Mouse (Mus musculus): Measurements from ENCODE around the gene B3gnt6.

Gene B3gnt6

DNA sequence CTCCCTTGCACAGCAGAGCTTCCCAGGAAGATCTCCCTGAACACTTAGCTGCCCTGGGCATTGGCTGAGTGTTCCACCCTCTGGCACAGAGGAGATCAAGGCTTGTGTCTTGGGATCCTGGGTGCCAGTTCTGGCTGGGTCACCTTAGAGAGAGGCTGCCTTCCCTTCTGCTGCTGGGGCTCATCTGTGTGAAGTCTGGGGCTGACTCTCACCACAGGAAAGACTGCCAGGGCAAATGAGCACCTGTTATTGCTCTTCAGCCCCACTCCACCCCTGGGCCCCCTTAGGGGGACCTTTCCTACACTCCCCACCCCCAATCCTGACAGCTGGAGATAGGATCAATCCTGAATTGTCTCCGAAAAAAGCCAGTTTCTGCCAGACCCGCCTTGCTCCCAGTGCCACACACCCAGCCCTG, 22.2 kb downstream of the B3gnt6 start:
- no peak for DNase-seq (ENCODE audit: low spot score)

DNA sequence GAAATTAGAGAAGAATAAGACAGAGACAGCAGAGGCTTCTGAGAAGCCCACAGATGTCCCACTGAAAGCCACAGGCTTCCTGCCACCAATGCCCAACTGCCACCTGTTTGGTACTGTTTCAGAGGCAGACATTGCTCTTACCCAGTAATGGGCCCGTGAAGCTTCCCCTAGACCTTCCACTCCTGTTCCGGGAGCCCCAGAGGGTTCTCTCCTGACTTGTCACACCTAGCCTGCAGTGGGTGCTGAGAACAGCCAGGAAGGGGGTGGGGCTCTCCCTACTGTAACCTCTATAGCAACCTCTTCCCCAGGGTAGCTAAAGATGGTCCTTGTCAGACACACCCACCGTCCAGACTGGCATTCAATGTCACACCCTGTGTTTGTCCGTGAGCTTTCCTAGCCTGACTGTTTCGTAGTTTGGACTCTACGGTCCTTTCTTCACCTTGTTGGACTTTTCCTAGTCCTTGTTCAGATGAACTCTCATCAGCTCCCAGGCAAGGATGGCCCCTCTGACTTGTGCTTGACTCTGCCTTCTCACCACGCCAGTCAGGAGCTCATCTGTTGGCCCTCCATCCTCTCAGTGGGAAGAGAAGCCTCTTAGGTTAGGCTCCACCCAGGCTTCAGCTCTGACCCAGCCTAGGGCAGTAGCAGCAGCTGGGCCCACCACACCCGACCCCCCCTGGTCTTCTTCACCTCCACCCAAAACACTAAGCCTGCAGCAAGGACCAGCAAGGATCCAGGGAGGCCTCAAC, 22.8 kb downstream of the B3gnt6 start:
- no peak for DNase-seq (ENCODE audit: low spot score)

DNA sequence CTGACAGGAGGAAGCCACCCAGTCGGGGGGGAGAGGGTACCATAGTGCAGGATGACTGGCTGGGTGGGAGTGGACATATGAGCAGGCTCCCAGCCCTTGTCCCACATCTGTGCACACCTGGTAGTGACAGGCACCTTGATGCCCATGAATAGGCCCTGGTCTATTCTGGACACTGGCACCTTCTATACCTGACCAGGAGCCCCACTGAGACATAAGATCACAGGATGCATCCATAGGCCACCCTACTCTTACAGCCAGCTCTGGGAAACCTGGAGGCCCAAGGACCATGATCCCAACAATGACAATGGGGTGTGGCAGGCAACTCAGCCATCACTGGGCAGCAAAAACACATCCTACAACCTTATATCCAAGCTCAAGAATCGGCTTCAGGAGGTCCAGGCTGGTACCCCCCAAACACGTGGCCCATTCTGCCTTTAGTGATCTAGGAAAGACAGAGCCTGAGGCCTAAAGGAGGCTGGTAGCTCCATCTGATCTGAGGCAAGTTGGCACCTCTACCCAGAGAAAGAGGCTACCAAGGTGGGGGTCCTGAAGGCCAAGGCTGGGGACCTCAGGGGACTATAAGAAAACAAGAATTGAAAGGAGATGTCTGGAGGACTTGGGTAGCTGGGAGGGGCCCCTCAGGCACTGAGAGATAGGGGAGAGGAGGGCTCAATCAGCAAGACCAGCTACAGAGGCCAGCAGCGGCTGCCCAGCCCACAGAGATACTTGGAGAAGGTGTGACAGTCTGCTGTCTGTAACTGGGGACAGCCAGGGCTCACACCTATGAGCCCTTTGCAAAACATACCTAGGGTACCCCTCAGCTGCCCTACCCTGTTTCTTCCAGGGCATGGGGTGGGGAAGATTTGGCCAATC, 24.2 kb downstream of the B3gnt6 start:
- DNase-seq (ENCODE audit: low spot score) = no peak

DNA sequence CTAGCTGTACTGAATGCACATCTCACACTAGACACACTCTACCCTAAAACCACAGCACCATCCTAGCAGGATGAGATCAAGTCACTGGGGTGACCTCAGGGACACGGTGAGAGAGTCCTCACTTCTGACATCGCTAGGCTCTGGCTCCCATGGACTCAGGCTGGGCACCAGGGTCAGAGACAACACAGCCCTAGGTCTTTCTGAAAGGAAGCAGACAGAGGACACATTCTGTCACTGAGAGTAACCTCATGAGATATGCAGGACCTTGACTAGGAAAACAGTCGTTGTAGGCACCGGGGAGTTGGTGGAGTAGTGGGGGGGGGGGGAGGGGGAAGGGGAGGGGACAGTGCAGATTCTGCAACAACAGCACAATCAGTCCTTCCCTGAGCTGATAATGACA, 25.9 kb downstream of the B3gnt6 start:
- DNase-seq (ENCODE audit: low spot score) = no peak

DNA sequence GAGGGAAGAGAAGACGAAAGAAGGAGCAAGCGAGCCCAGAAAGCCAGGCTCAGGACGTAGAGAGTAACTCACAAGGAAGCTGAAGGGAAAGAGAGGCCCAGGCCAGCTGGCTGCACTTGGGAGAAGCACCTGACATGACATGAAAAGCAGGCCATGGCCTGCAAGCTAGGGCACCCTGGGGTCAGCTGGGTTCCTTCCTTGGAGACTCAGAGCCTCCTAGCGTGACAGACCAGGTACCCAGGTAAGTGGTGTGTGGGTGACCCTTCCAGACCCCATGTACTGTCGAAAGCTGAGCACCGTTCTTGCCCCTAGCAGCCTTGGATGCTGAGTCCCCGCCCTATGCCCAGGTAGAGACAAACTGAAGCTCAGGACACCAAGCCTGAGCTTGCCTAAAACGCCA, 26.6 kb downstream of the B3gnt6 start:
- no peak for DNase-seq (ENCODE audit: low spot score)

DNA sequence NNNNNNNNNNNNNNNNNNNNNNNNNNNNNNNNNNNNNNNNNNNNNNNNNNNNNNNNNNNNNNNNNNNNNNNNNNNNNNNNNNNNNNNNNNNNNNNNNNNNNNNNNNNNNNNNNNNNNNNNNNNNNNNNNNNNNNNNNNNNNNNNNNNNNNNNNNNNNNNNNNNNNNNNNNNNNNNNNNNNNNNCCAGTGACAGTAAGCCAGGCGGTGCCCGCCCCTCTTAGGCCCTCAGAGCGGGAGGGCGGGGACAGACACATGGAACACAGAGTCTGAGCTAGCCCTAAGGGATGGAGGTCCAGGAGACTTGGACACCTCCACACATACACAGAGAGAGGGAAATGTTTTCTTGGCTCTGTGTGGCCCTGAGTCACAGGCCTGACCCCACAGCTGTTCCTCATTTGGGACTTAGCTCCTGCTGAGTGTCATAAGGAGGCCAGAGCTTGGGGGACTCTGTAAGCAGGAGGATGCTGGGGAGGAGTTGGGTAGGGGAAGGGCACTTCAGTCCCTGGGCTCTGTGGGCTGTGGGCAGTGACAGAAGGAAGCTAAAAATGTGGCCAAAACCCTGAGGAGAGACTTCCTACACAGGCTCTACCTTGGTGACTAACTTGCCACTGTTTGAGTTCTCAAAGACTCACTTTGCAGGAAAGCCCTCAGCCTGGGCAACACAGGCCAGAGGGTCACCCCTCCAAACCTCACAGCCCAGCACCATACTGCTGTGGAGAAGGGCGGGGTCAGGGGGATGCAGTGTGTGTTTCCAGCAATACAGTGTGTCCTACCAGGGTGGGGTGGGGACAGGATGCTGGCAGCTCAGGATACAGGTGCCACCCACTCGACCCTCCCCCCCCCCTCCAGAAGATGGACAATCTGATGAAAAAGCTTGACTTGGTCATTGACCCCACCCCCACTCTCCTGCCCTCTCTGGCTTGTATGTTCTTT, 27.9 kb downstream of the B3gnt6 start:
- no peak for DNase-seq (ENCODE audit: low spot score)

DNA sequence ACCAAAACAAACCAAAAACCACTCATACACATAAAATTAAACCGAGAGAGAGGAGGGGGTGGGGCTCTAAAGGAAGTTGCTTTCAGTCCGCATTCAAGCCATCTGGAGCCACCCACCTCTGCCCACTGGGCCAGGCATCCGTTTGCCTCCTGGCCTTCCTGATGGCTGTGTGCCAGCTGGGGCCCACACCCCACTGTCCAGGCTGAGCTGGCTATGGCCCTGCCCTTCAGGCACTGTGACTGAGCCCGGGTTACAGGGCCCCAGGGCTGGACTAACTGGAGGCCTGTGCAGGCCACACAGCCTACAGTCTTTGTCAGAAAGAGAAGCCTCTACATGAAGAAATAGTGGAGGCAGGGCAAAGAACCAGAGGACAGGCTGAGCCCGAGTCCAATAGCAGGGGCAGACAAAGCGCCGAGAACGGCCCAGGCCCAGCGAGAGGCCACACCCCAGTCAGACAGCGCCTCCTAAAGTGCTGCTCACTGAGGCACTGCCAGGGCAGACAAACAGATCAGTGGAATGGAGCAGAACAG, 34.2 kb downstream of the B3gnt6 start:
- no peak for DNase-seq (ENCODE audit: low spot score)

DNA sequence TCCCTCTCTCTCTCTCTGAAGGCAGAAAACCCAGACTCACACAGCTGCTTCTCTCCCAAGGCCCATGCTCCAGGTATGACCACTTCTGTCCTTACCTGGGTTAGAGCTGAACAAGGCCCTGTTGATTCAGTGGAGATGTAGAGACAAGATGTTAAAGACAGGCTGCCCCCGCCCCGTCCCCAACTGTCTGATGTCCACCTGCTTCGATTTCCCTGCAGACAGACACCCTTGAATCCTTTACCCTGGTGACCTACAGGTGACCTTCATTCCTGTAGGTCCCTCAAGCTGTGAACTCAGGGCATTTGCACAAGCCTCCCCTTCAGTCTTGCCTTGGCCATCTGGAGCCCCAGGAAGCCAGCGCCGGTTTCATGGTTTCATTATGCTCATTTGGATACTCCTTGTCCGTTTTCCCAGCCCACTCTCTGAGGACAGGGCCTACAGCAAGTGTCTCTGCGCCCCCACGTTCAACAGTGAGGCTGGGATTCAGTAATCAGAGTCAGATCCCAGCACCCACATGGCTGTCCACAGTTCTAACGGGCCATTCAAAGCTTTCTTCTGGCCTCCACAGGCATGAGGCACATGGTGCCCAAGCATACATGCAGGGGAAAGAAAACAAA, 34.8 kb downstream of the B3gnt6 start:
- no peak for DNase-seq (ENCODE audit: low spot score)

DNA sequence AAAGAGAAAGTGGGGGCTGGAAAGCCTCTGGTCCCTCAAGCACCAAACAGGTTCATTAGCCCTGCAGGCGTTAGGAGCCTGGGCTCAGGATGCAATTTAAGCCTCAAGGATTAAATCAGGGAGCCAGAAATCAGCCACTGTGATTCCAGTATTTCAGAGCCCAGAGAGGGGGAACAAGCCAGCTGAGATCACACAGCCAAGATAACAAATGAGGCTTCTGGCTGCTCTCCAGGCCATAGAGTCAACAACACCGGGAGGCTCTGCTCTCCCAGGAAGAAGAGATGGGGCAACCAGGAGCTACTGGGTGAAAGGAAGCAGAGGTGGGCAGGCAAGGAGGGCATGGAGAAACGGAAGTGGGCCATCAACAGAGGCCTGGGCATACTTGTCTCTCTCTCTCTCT, 35.6 kb downstream of the B3gnt6 start:
- no peak for DNase-seq (ENCODE audit: low spot score)

DNA sequence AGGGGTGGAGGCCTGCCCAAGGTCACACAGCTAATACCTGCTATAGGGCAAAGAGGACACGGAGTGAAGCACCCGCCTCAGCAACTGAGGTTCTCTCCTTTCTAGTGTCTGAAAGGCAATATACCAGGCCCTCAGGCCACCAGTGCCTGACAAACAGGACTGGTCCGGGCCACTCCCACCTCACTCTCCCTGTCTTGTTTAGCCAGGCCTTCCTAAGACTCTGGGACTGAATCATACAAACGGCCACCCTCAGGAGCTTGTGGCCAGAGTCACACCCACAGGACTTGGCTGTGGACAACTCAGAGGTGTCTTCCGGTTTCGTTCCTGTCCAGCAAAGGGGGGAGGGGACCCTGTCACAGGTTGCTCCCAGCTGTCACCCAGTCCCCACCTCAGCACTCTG, 37.0 kb downstream of the B3gnt6 start:
- no peak for DNase-seq (ENCODE audit: low spot score)

DNA sequence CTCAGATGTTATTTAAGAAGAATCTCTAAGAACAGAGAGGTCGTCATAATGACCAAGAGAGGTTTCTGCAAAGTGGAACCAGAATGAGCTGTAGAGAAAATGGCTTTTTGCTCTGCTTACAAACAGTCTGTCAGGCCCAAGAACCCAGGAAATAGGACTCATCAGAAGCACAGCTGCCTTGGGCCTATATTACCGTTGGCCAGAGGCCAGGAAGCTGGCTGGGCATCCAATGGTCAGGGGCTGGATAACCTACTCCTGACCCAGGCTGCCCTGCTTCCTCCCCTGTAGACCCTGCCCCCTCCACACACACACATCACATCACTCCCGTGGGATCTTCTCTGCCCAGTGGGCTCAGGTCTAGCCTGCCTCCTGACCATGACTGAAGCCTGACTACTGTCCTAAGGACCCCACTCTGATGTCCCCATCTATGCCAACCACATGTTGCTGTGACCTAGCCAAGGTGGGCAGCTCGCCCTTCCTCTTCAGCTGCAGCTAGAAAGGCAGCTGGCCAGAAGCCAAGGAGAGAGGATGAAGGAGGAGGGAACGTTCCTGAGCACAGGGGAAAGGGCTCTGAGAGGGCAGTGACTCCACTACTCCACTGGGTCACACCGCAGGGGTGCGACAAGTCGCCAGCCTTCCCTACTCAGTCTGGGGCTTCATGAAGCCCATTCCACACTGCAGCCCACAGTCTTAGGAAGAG, 39.1 kb downstream of the B3gnt6 start:
- DNase-seq (ENCODE audit: low spot score) = no peak

DNA sequence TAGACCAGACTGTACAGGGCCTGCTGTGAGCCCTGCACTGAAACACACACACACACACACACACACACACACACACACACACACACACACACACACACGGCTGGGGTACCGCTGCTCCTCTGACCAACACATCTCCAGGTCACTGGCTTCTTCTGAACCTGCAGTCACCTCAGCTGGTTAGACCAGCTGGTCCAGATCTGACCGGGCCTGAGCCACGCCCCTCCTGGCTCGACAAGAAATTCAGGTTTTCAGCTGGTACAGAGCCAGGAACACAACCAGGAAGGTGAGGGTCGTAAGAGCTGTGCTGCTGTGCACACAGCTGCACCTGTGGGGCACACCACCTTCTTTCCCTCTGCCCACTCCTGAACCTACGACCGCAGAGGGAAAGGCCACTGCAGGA, 40.8 kb downstream of the B3gnt6 start:
- DNase-seq (ENCODE audit: low spot score) = no peak

DNA sequence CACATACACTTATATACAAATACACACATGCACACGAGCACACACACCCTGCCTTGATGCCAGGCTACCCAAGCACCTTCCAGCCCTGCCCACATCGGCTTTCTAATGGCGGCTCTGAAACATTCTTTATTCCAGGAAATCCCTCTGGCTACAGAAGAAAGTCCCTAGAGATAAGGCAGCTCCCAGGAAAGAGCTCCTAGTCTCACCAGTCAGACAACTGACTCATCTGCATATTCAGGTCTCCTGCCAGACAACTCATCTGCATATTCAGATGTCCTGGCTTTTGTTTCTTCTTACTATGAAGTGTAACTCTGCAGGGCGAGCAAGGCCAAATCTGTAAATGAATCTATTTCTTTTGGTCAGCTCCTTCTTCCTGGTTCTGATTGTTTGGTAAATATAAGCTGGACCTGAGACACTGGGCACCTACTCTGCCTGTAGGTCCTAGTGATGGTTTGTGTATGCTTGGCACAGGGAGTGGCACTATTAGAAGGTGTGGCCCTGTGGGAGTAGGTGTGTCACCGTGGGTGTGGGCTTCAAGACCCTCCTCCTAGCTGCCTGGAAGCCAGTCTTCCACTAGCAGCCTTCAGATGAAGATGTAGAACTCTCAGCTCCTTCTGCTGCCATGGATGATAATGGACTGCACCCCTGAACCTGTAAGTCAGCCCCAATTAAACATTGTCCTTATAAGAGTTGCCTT, 41.5 kb downstream of the B3gnt6 start:
- DNase-seq (ENCODE audit: low spot score) = no peak

DNA sequence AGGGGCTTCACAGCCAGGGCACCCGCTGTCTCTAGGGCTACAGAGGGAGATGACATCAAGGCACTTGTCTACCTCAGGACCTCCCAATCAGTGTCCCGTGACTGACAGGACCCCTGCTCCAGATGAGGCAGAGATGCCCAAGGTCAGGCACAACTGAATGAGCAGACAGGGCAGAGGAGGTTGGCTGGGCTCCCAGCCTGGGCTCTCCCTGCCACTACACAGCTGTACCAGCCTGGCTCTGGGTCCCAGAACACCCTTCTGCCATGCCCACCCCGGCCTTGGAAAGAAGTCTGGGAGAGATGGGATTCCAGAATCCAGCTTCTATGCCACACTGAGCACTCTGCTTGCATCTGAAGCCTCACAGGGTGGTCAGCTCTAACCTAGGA, 43.0 kb downstream of the B3gnt6 start:
- no peak for DNase-seq (ENCODE audit: low spot score)

DNA sequence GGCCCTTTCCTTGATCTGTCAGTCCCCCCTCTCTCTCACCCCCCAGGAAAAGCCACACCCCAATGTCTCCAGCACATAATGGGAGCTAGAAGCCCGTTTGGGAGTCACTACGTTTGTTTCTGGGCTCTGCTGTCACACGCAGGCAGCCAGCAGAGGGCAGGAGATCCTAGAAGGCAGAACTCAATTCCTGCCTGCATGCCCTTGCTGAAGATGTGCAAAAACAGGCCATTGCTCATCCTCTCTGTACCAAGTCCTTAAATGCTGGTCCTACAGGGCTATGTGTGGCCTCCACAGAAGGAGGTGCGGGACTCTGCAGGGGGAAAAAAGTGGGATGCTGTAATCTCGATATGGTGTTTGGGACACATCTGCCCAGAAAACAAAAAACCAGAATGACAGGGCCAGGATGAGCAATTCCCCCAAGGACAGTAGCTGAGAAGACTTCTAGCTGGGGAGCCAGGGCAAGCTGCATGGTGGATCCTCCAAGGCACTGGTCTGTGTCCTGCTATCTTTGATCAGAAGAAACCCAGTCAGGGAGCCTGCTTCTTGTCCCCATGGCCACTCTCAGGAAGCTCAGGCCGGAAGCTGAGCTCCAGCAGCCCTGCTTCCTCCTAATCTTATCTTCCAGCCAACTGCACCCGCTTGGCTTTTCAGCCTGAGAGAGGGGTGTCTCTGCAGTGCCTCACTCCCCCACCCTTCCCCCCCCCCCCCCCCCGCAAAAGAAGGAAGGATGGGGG, 43.6 kb downstream of the B3gnt6 start:
- no peak for DNase-seq (ENCODE audit: low spot score)

DNA sequence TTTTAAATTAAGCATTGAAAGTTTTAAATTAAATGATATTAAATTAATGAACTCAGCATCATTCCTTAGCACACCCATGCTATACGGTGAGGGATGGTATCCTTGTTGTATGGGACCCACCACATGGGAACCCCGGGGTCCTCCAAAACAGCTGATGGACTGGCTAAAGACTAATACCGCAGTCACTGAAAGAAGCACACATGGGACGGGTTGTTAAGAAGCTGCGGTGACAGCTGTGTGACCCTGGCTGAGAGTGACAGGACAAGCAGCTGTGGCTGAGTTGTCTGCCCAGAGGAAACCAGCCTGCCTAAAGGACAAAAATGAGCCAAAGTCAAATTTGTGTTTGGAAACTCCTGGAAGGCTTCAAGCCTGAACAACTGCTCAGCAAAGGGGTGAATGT, 45.4 kb downstream of the B3gnt6 start:
- no peak for DNase-seq (ENCODE audit: low spot score)

DNA sequence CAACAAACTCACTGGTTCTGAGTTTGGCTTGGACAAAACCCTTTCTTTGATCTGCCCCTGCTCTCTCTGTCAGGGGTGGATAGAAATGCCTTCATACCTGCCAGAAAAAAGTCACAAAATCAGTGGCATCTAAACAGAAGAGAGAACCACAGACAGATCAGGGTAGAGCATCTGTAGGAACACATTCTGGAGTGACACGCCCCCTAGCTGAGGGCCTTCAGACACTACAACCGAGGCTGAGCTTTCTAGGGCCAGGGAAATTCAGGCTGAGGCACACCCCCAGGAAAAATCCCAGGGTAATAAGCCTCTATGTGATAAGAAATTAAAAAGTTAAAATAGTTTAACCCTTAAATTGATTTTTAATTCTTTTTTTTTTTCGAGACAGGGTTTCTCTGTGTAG, 45.9 kb downstream of the B3gnt6 start:
- DNase-seq (ENCODE audit: low spot score) = no peak

DNA sequence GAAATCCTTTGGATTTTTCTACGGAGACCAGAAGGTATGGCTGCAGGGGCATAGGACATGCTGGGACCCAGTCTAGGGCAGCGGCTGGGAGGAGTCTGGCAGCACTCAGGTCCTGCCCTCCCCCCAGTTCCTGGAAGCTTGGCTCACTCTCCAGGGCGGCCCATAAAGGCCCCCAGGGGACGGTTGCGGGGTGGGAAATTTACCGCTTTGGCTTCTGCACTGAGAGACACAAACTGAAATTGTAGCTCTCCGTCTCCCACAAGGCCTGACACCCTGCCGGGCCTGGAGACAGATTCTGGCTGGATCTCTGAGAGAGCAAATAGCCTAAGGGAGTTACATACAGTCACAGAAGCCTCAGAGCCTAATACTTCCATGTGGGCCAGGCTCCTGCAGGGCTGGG, 46.9 kb downstream of the B3gnt6 start:
- DNase-seq (ENCODE audit: low spot score) = no peak

DNA sequence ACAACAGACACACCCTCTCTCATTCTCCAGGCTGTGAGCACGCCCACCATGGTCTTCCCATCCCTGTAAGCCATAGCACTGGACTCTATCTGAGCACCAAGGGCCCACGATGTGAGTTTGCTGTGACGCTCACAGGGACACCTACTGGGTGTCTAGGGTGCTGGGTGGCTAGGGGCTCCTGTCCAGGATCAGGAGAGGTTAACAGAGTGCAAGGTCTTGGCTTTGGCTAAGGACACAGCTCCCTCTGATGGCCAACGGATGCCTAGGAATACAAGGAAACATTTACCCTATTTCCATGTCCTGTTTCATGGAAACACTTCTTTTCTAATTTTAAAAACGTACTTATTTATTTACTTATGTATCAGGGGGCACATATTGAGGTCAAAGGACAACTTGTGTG, 48.8 kb downstream of the B3gnt6 start:
- DNase-seq (ENCODE audit: low spot score) = no peak

DNA sequence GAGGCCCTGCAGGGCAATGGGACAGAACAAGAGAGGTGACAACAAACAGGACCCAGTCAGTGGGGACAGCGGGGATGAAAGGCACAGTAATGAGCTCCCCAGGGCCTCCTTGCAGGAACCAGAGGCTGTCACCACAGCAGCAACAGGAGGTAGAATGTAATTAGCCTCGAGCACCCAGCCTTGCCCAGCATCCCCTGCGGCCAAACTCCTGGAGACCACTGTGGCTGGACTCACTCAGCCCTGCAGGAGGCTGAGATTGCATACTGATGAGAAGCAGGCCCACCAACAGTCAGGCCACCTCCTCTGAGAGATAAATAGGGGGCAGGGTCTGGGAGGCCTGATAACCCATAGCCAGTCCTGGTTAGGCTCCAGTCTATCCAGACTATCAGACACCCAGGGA, 49.5 kb downstream of the B3gnt6 start:
- DNase-seq (ENCODE audit: low spot score) = no peak
